Mouse (Mus musculus) embryonic facial prominence, embryonic 11.5 days (tissue): Measurements from ENCODE around the gene Ntn1. TPM values are rescaled to one million over a fixed set of nuclear protein-coding genes. Genes with fewer than 3 reads are reported as not detected.

Experiments used
- ATAC-seq: fragments of 200-750 bp; cut with Nextera tagmentation; replicated peaks from 2 replicates; pipeline ENCODE4 v1.8.0; 2017; ENCODE audit warnings: low read depth; ENCODE audit not compliant: insufficient number of reproducible peaks, low FRiP score, low TSS enrichment
- DNase-seq: peaks from one replicate; pipeline ENCODE4 v3.0.0-alpha.2; 2015; ENCODE audit warnings: low spot score
- H3K27ac ChIP-seq: fragments of 300-500 bp; sonication (generic); replicated peaks from 2 replicates; pipeline ENCODE4 v1.5.1; 2014; ENCODE audit warnings: mild to moderate bottlenecking, low read depth, low read length, control low read depth
- H3K27me3 ChIP-seq: fragments of 300-500 bp; sonication (generic); 2 replicates; pipeline ENCODE4 v1.6.1; 2014; ENCODE audit warnings: mild to moderate bottlenecking, low read length, moderate library complexity, mixed read lengths; ENCODE audit not compliant: control insufficient read depth, insufficient read depth
- H3K36me3 ChIP-seq: fragments of 300-500 bp; sonication (generic); replicated peaks from 2 replicates; pipeline ENCODE4 v1.6.1; 2014; ENCODE audit warnings: low read depth, mild to moderate bottlenecking, low read length, moderate library complexity, mixed read lengths; ENCODE audit not compliant: control insufficient read depth, insufficient read depth
- H3K4me1 ChIP-seq: fragments of 300-500 bp; sonication (generic); 2 replicates; pipeline ENCODE4 v1.6.1; 2014; ENCODE audit warnings: low read length, mixed read lengths; ENCODE audit not compliant: control insufficient read depth, insufficient read depth
- H3K4me2 ChIP-seq: fragments of 300-500 bp; sonication (generic); 2 replicates; pipeline ENCODE4 v1.6.1; 2014; ENCODE audit warnings: low read depth, mild to moderate bottlenecking, control low read depth, low read length, moderate library complexity
- H3K4me3 ChIP-seq: fragments of 300-500 bp; sonication (generic); 2 replicates; pipeline ENCODE4 v1.5.1; 2014; ENCODE audit warnings: low read depth, low read length, control low read depth
- H3K9ac ChIP-seq: fragments of 300-500 bp; sonication (generic); replicated peaks from 2 replicates; pipeline ENCODE4 v1.6.1; 2014; ENCODE audit warnings: mild to moderate bottlenecking, control low read depth, low read length
- H3K9me3 ChIP-seq: fragments of 300-500 bp; sonication (generic); replicated peaks from 2 replicates; pipeline ENCODE4 v1.6.1; 2016; ENCODE audit warnings: mild to moderate bottlenecking, low read length, inconsistent platforms, mixed read lengths; ENCODE audit not compliant: control insufficient read depth
- WGBS: fragments of 180-500 bp; shearing (Covaris S2); extraction: QIAGEN DNeasy Blood & Tissue Kit; methylation state at CpG from one replicate; pipeline ENCODE4 v1.1.7; 2014; 5-methylcytosine and 5-hydroxymethylcytosine counted together
- polyA plus RNA-seq: library from polyadenylated mRNA; unstranded; fragments of >200 nt; fragmentation: Nextera tagmentation; extraction: Ambion mirVana; gene quantifications from 2 replicates; pipeline ENCODE4 v1.2.1, GENCODE M21; 2014

The Ntn1 gene
- polyA plus RNA-seq, 1 experiment from 2014 or later, result 3.2 TPM

- 86% methylated on average over 5 of the region's 5 CpGs for whole genome bisulfite sequencing
- Histone ChIP-seq H3K4me3 (no peak overlapping the region), H3K9me3 (no peaks in the 10 kb centered on the region), H3K36me3 (no peaks in the 10 kb centered on the region), H3K27ac (no peak overlapping the region), H3K9ac (no peak overlapping the region), H3K27me3 (no peaks in the 10 kb centered on the region), H3K4me2 (no peak overlapping the region), H3K4me1 (no peaks in the 10 kb centered on the region)
- no peak for ATAC-seq
- DNase-seq, result no peak
Measured at GRCm38 (mm10) chr11:68244992-68245261, 155.7 kb downstream of the Ntn1 start.

- no peaks in the 10 kb centered on the region for H3K36me3 ChIP-seq
- H3K4me2 ChIP-seq, result no peak overlapping the region
- no peak for DNase-seq
- no peak overlapping the region for H3K9ac ChIP-seq
- H3K9me3 ChIP-seq, result no peaks in the 10 kb centered on the region
- no peak overlapping the region for H3K4me3 ChIP-seq
- H3K4me1 ChIP-seq, result no peaks in the 10 kb centered on the region
- ATAC-seq, result 0 out of 2 replicates have a peak, but pooled peaks have one; percentile 20
- WGBS, result 73% methylated on average over 16 of the region's 16 CpGs
- H3K27me3 ChIP-seq, result no peaks in the 10 kb centered on the region
- no peak overlapping the region for H3K27ac ChIP-seq
Measured at GRCm38 (mm10) chr11:68244254-68244991, 156.2 kb downstream of the Ntn1 start.

- no peaks in the 10 kb centered on the region for H3K9me3 ChIP-seq
- H3K4me3 ChIP-seq, result no peak overlapping the region
- no peak overlapping the region for H3K9ac ChIP-seq
- H3K4me1 ChIP-seq, result no peaks in the 10 kb centered on the region
- DNase-seq (no peak), ATAC-seq (no peak)
- WGBS, result 30% methylated on average over 5 of the region's 5 CpGs
- no peak overlapping the region for H3K4me2 ChIP-seq
- no peaks in the 10 kb centered on the region; the same call in 1 of the 2 replicates for H3K36me3 ChIP-seq
- H3K27me3 ChIP-seq, result no peaks in the 10 kb centered on the region
- no peak overlapping the region for H3K27ac ChIP-seq
Measured at GRCm38 (mm10) chr11:68239756-68240155, 160.9 kb downstream of the Ntn1 start.

GRCm38 (mm10) chr11:68233469-68233965, 167.1 kb downstream of the Ntn1 start:
- no peaks in the 10 kb centered on the region; the same call in 1 of the 2 replicates for H3K4me1 ChIP-seq
- ATAC-seq (no peak), DNase-seq (no peak)
- H3K9me3 ChIP-seq, result no peaks in the 10 kb centered on the region
- no peak overlapping the region for H3K4me2 ChIP-seq
- H3K9ac ChIP-seq, result no peak overlapping the region
- H3K36me3 ChIP-seq, result no peaks in the 10 kb centered on the region; the same call in 1 of the 2 replicates
- H3K27me3 ChIP-seq, result no peaks in the 10 kb centered on the region
- H3K27ac ChIP-seq, result no peak overlapping the region
- 90% methylated on average over 9 of the region's 9 CpGs for WGBS
- no peak overlapping the region for H3K4me3 ChIP-seq

GRCm38 (mm10) chr11:68231558-68231957, 169.1 kb downstream of the Ntn1 start:
- H3K9me3 ChIP-seq, result no peaks in the 10 kb centered on the region
- H3K4me3 ChIP-seq, result no peak overlapping the region
- no peak for ATAC-seq
- no peak overlapping the region for H3K27ac ChIP-seq
- 96% methylated on average over 5 of the region's 5 CpGs for WGBS
- no peaks in the 10 kb centered on the region for H3K27me3 ChIP-seq
- no peaks in the 10 kb centered on the region for H3K36me3 ChIP-seq
- no peaks in the 10 kb centered on the region; the same call in 1 of the 2 replicates for H3K4me1 ChIP-seq
- H3K9ac ChIP-seq, result no peak overlapping the region
- no peak for DNase-seq
- no peak overlapping the region for H3K4me2 ChIP-seq

- peak overlapping the region; percentile 69 for H3K27ac ChIP-seq
- ATAC-seq (no peak), DNase-seq (peak; percentile 74)
- no peaks in the 10 kb centered on the region for H3K36me3 ChIP-seq
- no peaks in the 10 kb centered on the region for H3K9me3 ChIP-seq
- H3K4me1 ChIP-seq, result no peaks in the 10 kb centered on the region; the same call in 1 of the 2 replicates
- H3K4me3 ChIP-seq, result no peak overlapping the region
- no peak overlapping the region for H3K4me2 ChIP-seq
- peak overlapping the region; percentile 37; the same call in 1 of the 2 replicates for H3K9ac ChIP-seq
- WGBS, result 25% methylated on average over 18 of the region's 18 CpGs
- no peaks in the 10 kb centered on the region for H3K27me3 ChIP-seq
Measured at GRCm38 (mm10) chr11:68228941-68229665, 171.5 kb downstream of the Ntn1 start.

GRCm38 (mm10) chr11:68227837-68228236, 172.8 kb downstream of the Ntn1 start:
- Histone ChIP-seq H3K9ac (no peak overlapping the region), H3K4me3 (no peak overlapping the region), H3K36me3 (no peaks in the 10 kb centered on the region), H3K4me1 (no peaks in the 10 kb centered on the region; the same call in 1 of the 2 replicates), H3K9me3 (no peaks in the 10 kb centered on the region), H3K4me2 (no peak overlapping the region), H3K27ac (no peak overlapping the region), H3K27me3 (no peaks in the 10 kb centered on the region)
- ATAC-seq, result no peak
- no peak for DNase-seq
- 86% methylated on average over 6 of the region's 6 CpGs for WGBS

GRCm38 (mm10) chr11:68226654-68227057, 174.0 kb downstream of the Ntn1 start:
- Histone ChIP-seq H3K4me2 (no peak overlapping the region), H3K9ac (no peak overlapping the region), H3K27me3 (no peaks in the 10 kb centered on the region), H3K4me3 (no peak overlapping the region), H3K27ac (no peak overlapping the region), H3K4me1 (no peaks in the 10 kb centered on the region; the same call in 1 of the 2 replicates), H3K36me3 (no peaks in the 10 kb centered on the region), H3K9me3 (no peaks in the 10 kb centered on the region)
- DNase-seq, result no peak
- WGBS, result 42% methylated on average over 5 of the region's 5 CpGs
- no peak for ATAC-seq
